Mouse (Mus musculus) intestine, embryonic 15.5 days (tissue): ENCODE data around the gene Myh14. TPM values are rescaled to one million over a fixed set of nuclear protein-coding genes. Genes with fewer than 3 reads are reported as not detected.

Experiments used
- ATAC-seq: fragments of 200-750 bp; cut with Nextera tagmentation; 2 replicates; pipeline ENCODE4 v1.8.0; 2017; ENCODE audit warnings: moderate TSS enrichment, moderate library complexity
- H3K27ac ChIP-seq: fragments of 300-500 bp; sonication (generic); 2 replicates; pipeline ENCODE4 v1.5.1; 2015; ENCODE audit warnings: mild to moderate bottlenecking, inconsistent platforms
- H3K27me3 ChIP-seq: fragments of 300-500 bp; sonication (generic); replicated peaks from 2 replicates; pipeline ENCODE4 v1.6.1; 2015; ENCODE audit warnings: inconsistent platforms
- H3K36me3 ChIP-seq: fragments of 300-500 bp; sonication (generic); 2 replicates; pipeline ENCODE4 v1.6.1; 2015; ENCODE audit warnings: inconsistent platforms
- H3K4me1 ChIP-seq: fragments of 300-500 bp; sonication (generic); replicated peaks from 2 replicates; pipeline ENCODE4 v1.6.1; 2015; ENCODE audit warnings: inconsistent platforms
- H3K4me2 ChIP-seq: fragments of 300-500 bp; sonication (generic); replicated peaks from 2 replicates; pipeline ENCODE4 v1.6.1; 2015; ENCODE audit warnings: mild to moderate bottlenecking, inconsistent platforms
- H3K4me3 ChIP-seq: fragments of 300-500 bp; sonication (generic); replicated peaks from 2 replicates; pipeline ENCODE4 v1.5.1; 2015; ENCODE audit warnings: inconsistent platforms
- H3K9ac ChIP-seq: fragments of 300-500 bp; sonication (generic); 2 replicates; pipeline ENCODE4 v1.6.1; 2015; ENCODE audit warnings: inconsistent platforms
- H3K9me3 ChIP-seq: fragments of 300-500 bp; sonication (generic); 2 replicates; pipeline ENCODE4 v1.6.1; 2016; ENCODE audit warnings: inconsistent platforms
- WGBS: fragments of 180-500 bp; shearing (Covaris S2); methylation state at CpG from one replicate; pipeline ENCODE4 v1.1.7; 2015; 5-methylcytosine and 5-hydroxymethylcytosine counted together
- polyA plus RNA-seq: library from polyadenylated mRNA; unstranded; fragments of >200 nt; fragmentation: Nextera tagmentation; extraction: Ambion mirVana; gene quantifications from 2 replicates; pipeline ENCODE4 v1.2.1, GENCODE M21; 2015

Myh14 gene
- polyA plus RNA-seq, 1 experiment from 2014 or later, result 68.4 TPM

- 45% methylated on average over 7 of the region's 7 CpGs for WGBS
- Histone ChIP-seq H3K36me3 (no peaks in the 10 kb centered on the region; the same call in 1 of the 2 replicates), H3K27ac (no peak overlapping the region), H3K27me3 (peaks cover 59% of the 10 kb centered on the region), H3K4me1 (peaks cover 6% of the 10 kb centered on the region), H3K4me2 (no peak overlapping the region), H3K9me3 (no peaks in the 10 kb centered on the region), H3K9ac (no peak overlapping the region), H3K4me3 (no peak overlapping the region)
- ATAC-seq, result no peak
These were observed 65.2 kb downstream of the Myh14 start for GRCm38 (mm10) chr7:44605436-44605835.

GRCm38 (mm10) chr7:44604619-44605018 is 66.0 kb downstream of the Myh14 start:
- Histone ChIP-seq H3K9ac (no peak overlapping the region), H3K27me3 (peaks cover 59% of the 10 kb centered on the region), H3K27ac (no peak overlapping the region), H3K4me3 (0 out of 2 replicates have a peak overlapping the region, but pooled peaks have one; percentile 32), H3K36me3 (no peaks in the 10 kb centered on the region), H3K4me2 (peak overlapping the region; percentile 66), H3K4me1 (peaks cover 6% of the 10 kb centered on the region), H3K9me3 (no peaks in the 10 kb centered on the region)
- ATAC-seq, result no peak
- WGBS, result 6% methylated on average over 8 of the region's 8 CpGs

- Histone ChIP-seq H3K27me3 (peaks cover 59% of the 10 kb centered on the region), H3K9me3 (no peaks in the 10 kb centered on the region), H3K27ac (no peak overlapping the region), H3K9ac (0 out of 2 replicates have a peak overlapping the region, but pooled peaks have one; percentile 10), H3K4me1 (peaks cover 6% of the 10 kb centered on the region), H3K4me3 (peak overlapping the region; percentile 32), H3K36me3 (no peaks in the 10 kb centered on the region), H3K4me2 (peak overlapping the region; percentile 66)
- WGBS, result 1% methylated on average over 25 of the region's 25 CpGs
- peak; percentile 36; the same call in 1 of the 2 replicates for ATAC-seq
These were observed 66.5 kb downstream of the Myh14 start for GRCm38 (mm10) chr7:44604139-44604606.

GRCm38 (mm10) chr7:44603186-44603855 is 67.3 kb downstream of the Myh14 start:
- Histone ChIP-seq H3K27ac (no peak overlapping the region), H3K27me3 (peaks cover 61% of the 10 kb centered on the region), H3K4me3 (no peak overlapping the region), H3K4me2 (peak overlapping the region; percentile 66), H3K36me3 (no peaks in the 10 kb centered on the region), H3K9me3 (no peaks in the 10 kb centered on the region), H3K4me1 (peaks cover 6% of the 10 kb centered on the region), H3K9ac (no peak overlapping the region)
- 2% methylated on average over 20 of the region's 20 CpGs for WGBS
- ATAC-seq, result no peak

- Histone ChIP-seq H3K9ac (no peak overlapping the region), H3K36me3 (no peaks in the 10 kb centered on the region), H3K4me2 (no peak overlapping the region), H3K27ac (no peak overlapping the region), H3K27me3 (peaks cover 62% of the 10 kb centered on the region), H3K4me3 (no peak overlapping the region), H3K4me1 (peaks cover 6% of the 10 kb centered on the region), H3K9me3 (no peaks in the 10 kb centered on the region)
- ATAC-seq, result no peak
- WGBS, result 18% methylated on average over 11 of the region's 11 CpGs
These were observed 68.2 kb downstream of the Myh14 start for GRCm38 (mm10) chr7:44602443-44602842.

GRCm38 (mm10) chr7:44601646-44602045 is 69.0 kb downstream of the Myh14 start:
- Histone ChIP-seq H3K27me3 (peaks cover 60% of the 10 kb centered on the region), H3K9ac (no peak overlapping the region)
- ATAC-seq, result no peak

GRCm38 (mm10) chr7:44600691-44601262 is 69.9 kb downstream of the Myh14 start:
- H3K27ac ChIP-seq, result no peak overlapping the region
- no peaks in the 10 kb centered on the region for H3K9me3 ChIP-seq
- no peak overlapping the region for H3K9ac ChIP-seq
- no peak for ATAC-seq
- H3K27me3 ChIP-seq, result peaks cover 51% of the 10 kb centered on the region
- WGBS, result 84% methylated on average over 10 of the region's 10 CpGs
- no peak overlapping the region for H3K4me3 ChIP-seq
- H3K4me2 ChIP-seq, result no peak overlapping the region
- H3K36me3 ChIP-seq, result no peaks in the 10 kb centered on the region
- H3K4me1 ChIP-seq, result no peaks in the 10 kb centered on the region; the same call in 1 of the 2 replicates

More at GRCm38 (mm10) chr7:44601646-44602045, 69.0 kb downstream of the Myh14 start:
- H3K9me3 ChIP-seq, result no peaks in the 10 kb centered on the region
- peaks cover 6% of the 10 kb centered on the region for H3K4me1 ChIP-seq
- no peak overlapping the region for H3K4me2 ChIP-seq
- no peak overlapping the region for H3K4me3 ChIP-seq
- H3K27ac ChIP-seq, result no peak overlapping the region
- WGBS, result 15% methylated on average over 19 of the region's 19 CpGs
- H3K36me3 ChIP-seq, result no peaks in the 10 kb centered on the region

- 0 out of 2 replicates have a peak, but pooled peaks cover 2% of the 10 kb centered on the region for H3K4me1 ChIP-seq
- no peaks in the 10 kb centered on the region for H3K36me3 ChIP-seq
- no peak overlapping the region for H3K4me3 ChIP-seq
- peaks cover 35% of the 10 kb centered on the region for H3K27me3 ChIP-seq
- no peaks in the 10 kb centered on the region for H3K9me3 ChIP-seq
- ATAC-seq, result no peak
- no peak overlapping the region for H3K9ac ChIP-seq
- H3K4me2 ChIP-seq, result no peak overlapping the region
- 78% methylated on average over 12 of the region's 12 CpGs for WGBS
- H3K27ac ChIP-seq, result no peak overlapping the region
These were observed 72.3 kb downstream of the Myh14 start for GRCm38 (mm10) chr7:44598336-44598735.

- whole genome bisulfite sequencing, result 94% methylated on average over 4 of the region's 4 CpGs
- Histone ChIP-seq H3K27me3 (peaks cover 36% of the 10 kb centered on the region), H3K9me3 (no peaks in the 10 kb centered on the region), H3K4me2 (no peak overlapping the region), H3K36me3 (no peaks in the 10 kb centered on the region), H3K9ac (no peak overlapping the region), H3K4me1 (0 out of 2 replicates have a peak, but pooled peaks cover 2% of the 10 kb centered on the region), H3K4me3 (no peak overlapping the region), H3K27ac (no peak overlapping the region)
- ATAC-seq, result no peak
These were observed 73.0 kb downstream of the Myh14 start for GRCm38 (mm10) chr7:44597666-44598065.

- Histone ChIP-seq H3K36me3 (no peaks in the 10 kb centered on the region), H3K27me3 (peaks cover 36% of the 10 kb centered on the region), H3K4me1 (0 out of 2 replicates have a peak, but pooled peaks cover 2% of the 10 kb centered on the region), H3K4me3 (no peak overlapping the region), H3K9me3 (no peaks in the 10 kb centered on the region), H3K9ac (no peak overlapping the region), H3K27ac (no peak overlapping the region), H3K4me2 (no peak overlapping the region)
- WGBS, result 35% methylated on average over 5 of the region's 5 CpGs
- ATAC-seq, result no peak
These were observed 73.6 kb downstream of the Myh14 start for GRCm38 (mm10) chr7:44596996-44597538.

- WGBS, result 88% methylated on average over 6 of the region's 6 CpGs
These were observed 74.6 kb downstream of the Myh14 start for GRCm38 (mm10) chr7:44596051-44596450.

GRCm38 (mm10) chr7:44595131-44595561 is 75.5 kb downstream of the Myh14 start:
- peaks cover 20% of the 10 kb centered on the region for H3K4me1 ChIP-seq
- no peaks in the 10 kb centered on the region for H3K9me3 ChIP-seq
- no peak overlapping the region for H3K4me2 ChIP-seq
- no peak overlapping the region for H3K4me3 ChIP-seq
- H3K36me3 ChIP-seq, result no peaks in the 10 kb centered on the region
- ATAC-seq, result no peak
- WGBS, result 89% methylated on average over 20 of the region's 20 CpGs
- no peak overlapping the region for H3K27ac ChIP-seq
- no peak overlapping the region for H3K9ac ChIP-seq
- peaks cover 35% of the 10 kb centered on the region for H3K27me3 ChIP-seq

More at GRCm38 (mm10) chr7:44596051-44596450, 74.6 kb downstream of the Myh14 start:
- Histone ChIP-seq H3K27ac (no peak overlapping the region), H3K9ac (no peak overlapping the region), H3K4me2 (no peak overlapping the region), H3K27me3 (peaks cover 36% of the 10 kb centered on the region), H3K9me3 (no peaks in the 10 kb centered on the region), H3K4me1 (peaks cover 12% of the 10 kb centered on the region), H3K4me3 (no peak overlapping the region), H3K36me3 (no peaks in the 10 kb centered on the region)
- no peak for ATAC-seq
